Mouse (Mus musculus): ENCODE data around the gene Slc41a3. TPM values are rescaled to one million over a fixed set of nuclear protein-coding genes. Genes with fewer than 3 reads are reported as not detected.
A peak's percentile ranks its signal among the peaks of the same experiment; 100 is the strongest.

Gene Slc41a3
- polyA plus RNA-seq, 1 experiment = 7.0 TPM

DNA sequence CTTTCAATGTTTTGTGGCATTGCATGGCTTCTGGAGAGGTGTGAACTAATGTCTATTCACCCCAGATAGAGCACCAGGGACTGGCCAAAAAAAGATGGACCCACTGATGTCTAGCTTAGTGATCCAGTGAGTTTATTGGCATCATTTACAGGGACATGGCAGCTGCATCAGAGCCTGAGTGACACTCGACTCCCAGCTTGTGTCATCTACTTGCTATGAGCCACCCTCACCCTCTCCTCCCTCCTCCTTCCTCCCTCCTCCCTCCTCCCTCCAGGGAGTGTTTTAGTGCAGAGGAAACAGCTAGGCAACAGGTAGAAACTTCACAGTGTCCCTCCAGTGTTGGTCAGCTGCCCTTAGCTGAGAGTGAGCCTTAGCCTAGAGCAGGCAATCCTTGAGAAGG lies 9.6 kb upstream of the Slc41a3 start:
- Histone ChIP-seq H3K27ac (ENCODE audit: insufficient read depth, low read length) (no peak overlapping the region), H3K4me1 (ENCODE audit: control insufficient read depth, insufficient read depth, low read length) (no peaks in the 10 kb centered on the region), H3K4me3 (ENCODE audit: insufficient read depth, low read length) (no peak overlapping the region)
- TF ChIP-seq POLR2A (IDR thresholded peaks at IDR 0.05; ENCODE audit: low read depth, low read length) = no peak
- TF ChIP-seq CTCF (IDR thresholded peaks at IDR 0.05; ENCODE audit: borderline replicate concordance, insufficient read depth, low read length) = no peak

DNA sequence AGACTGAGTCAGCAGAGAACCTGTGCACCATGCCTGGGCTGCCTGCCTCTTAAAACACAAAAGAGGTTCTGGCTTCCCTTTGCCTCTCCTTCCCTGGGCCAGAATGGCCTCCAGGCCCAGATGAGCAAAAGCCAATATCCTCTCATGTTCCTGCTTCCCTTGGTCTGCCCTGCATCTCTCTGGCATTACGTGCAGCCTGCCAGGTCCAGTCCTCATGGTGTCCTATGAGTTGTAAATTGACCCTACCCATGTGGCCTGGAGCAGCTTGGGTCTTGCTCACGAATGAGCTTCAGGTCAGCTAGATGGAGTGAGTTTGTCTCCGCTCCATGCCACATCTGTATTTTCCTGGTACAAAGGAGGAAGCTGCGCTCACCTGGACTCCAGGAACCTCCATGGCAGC lies 7.5 kb upstream of the Slc41a3 start:
- no peak overlapping the region for H3K27ac ChIP-seq (ENCODE audit: insufficient read depth, low read length)
- no peak overlapping the region for H3K4me3 ChIP-seq (ENCODE audit: insufficient read depth, low read length)
- TF ChIP-seq POLR2A (IDR thresholded peaks at IDR 0.05; ENCODE audit: low read depth, low read length) = no peak
- TF ChIP-seq CTCF (IDR thresholded peaks at IDR 0.05; ENCODE audit: borderline replicate concordance, insufficient read depth, low read length) = no peak
- H3K4me1 ChIP-seq (ENCODE audit: control insufficient read depth, insufficient read depth, low read length) = no peaks in the 10 kb centered on the region

DNA sequence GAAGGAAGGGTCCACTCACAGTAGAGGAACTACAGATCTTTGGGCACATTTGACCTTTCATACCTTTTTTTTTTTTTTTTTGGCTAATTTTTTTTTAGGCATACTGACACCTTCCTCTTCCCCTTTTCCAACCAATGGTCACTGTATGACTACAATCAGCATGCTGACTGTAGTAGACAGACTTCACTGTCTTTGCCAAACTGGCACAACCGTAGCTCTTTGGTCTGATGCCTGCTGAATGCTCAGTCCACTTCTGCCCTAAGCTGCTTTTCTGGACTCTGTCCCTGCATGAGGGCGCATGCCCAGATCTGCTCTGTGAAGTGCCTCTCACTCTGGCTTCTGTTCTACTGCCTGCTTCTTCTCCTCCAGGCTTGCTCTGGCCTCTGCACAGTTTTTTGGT lies 6.9 kb upstream of the Slc41a3 start:
- no peaks in the 10 kb centered on the region for H3K4me1 ChIP-seq (ENCODE audit: control insufficient read depth, insufficient read depth, low read length)
- no peak overlapping the region for H3K27ac ChIP-seq (ENCODE audit: insufficient read depth, low read length)
- no peak overlapping the region for H3K4me3 ChIP-seq (ENCODE audit: insufficient read depth, low read length)
- TF ChIP-seq POLR2A (IDR thresholded peaks at IDR 0.05; ENCODE audit: low read depth, low read length) (no peak), CTCF (IDR thresholded peaks at IDR 0.05; ENCODE audit: borderline replicate concordance, insufficient read depth, low read length) (no peak)

- TF ChIP-seq POLR2A (IDR thresholded peaks at IDR 0.05; ENCODE audit: low read depth, low read length) (no peak), CTCF (IDR thresholded peaks at IDR 0.05; ENCODE audit: borderline replicate concordance, insufficient read depth, low read length) (no peak)
- Histone ChIP-seq H3K4me3 (ENCODE audit: insufficient read depth, low read length) (no peak overlapping the region), H3K27ac (ENCODE audit: insufficient read depth, low read length) (no peak overlapping the region), H3K4me1 (ENCODE audit: control insufficient read depth, insufficient read depth, low read length) (no peaks in the 10 kb centered on the region)
Measured at GRCm38 (mm10) chr6:90598197-90598596, 6.3 kb upstream of the Slc41a3 start.

DNA sequence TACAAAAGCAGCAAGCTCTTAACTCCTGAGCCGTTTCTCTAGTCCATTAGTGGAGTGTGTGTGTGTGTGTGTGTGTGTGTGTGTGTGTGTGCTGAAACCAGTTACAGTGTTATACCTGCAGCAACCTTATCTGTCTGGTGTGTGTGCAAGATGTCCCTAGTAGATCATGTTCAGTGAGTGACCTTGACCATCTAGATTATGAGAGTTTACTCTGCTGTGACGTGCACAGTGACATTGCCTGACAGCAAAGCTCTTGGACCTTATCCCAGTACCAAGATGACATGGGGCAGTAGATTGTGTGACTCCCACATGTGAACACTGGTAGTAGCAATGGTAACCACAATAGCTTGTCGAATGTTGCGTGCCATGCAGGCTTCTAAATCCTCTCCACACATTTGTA lies 4.2 kb upstream of the Slc41a3 start:
- no peak overlapping the region for H3K27ac ChIP-seq (ENCODE audit: insufficient read depth, low read length)
- H3K4me3 ChIP-seq (ENCODE audit: insufficient read depth, low read length) = no peak overlapping the region
- TF ChIP-seq CTCF (IDR thresholded peaks at IDR 0.05; ENCODE audit: borderline replicate concordance, insufficient read depth, low read length) (no peak), POLR2A (IDR thresholded peaks at IDR 0.05; ENCODE audit: low read depth, low read length) (no peak)
- no peaks in the 10 kb centered on the region for H3K4me1 ChIP-seq (ENCODE audit: control insufficient read depth, insufficient read depth, low read length)

GRCm38 (mm10) chr6:90601736-90602135 lies 2.8 kb upstream of the Slc41a3 start:
- TF ChIP-seq CTCF (IDR thresholded peaks at IDR 0.05; ENCODE audit: borderline replicate concordance, insufficient read depth, low read length) (no peak), POLR2A (IDR thresholded peaks at IDR 0.05; ENCODE audit: low read depth, low read length) (no peak)
- no peak overlapping the region for H3K27ac ChIP-seq (ENCODE audit: insufficient read depth, low read length)
- no peak overlapping the region for H3K4me3 ChIP-seq (ENCODE audit: insufficient read depth, low read length)
- no peaks in the 10 kb centered on the region for H3K4me1 ChIP-seq (ENCODE audit: control insufficient read depth, insufficient read depth, low read length)

GRCm38 (mm10) chr6:90602304-90602703 lies 2.2 kb upstream of the Slc41a3 start:
- Histone ChIP-seq H3K4me1 (ENCODE audit: control insufficient read depth, insufficient read depth, low read length) (no peaks in the 10 kb centered on the region), H3K27ac (ENCODE audit: insufficient read depth, low read length) (no peak overlapping the region), H3K4me3 (ENCODE audit: insufficient read depth, low read length) (no peak overlapping the region)
- TF ChIP-seq CTCF (IDR thresholded peaks at IDR 0.05; ENCODE audit: borderline replicate concordance, insufficient read depth, low read length) = no peak
- TF ChIP-seq POLR2A (IDR thresholded peaks at IDR 0.05; ENCODE audit: low read depth, low read length) = no peak

GRCm38 (mm10) chr6:90603126-90603525 lies 1.4 kb upstream of the Slc41a3 start:
- Histone ChIP-seq H3K27ac (ENCODE audit: insufficient read depth, low read length) (no peak overlapping the region), H3K4me1 (ENCODE audit: control insufficient read depth, insufficient read depth, low read length) (no peaks in the 10 kb centered on the region), H3K4me3 (ENCODE audit: insufficient read depth, low read length) (no peak overlapping the region)
- TF ChIP-seq POLR2A (IDR thresholded peaks at IDR 0.05; ENCODE audit: low read depth, low read length) (no peak), CTCF (IDR thresholded peaks at IDR 0.05; ENCODE audit: borderline replicate concordance, insufficient read depth, low read length) (no peak)

GRCm38 (mm10) chr6:90604130-90604529 lies 395 bp upstream of the Slc41a3 start:
- H3K27ac ChIP-seq (ENCODE audit: insufficient read depth, low read length) = no peak overlapping the region
- no peaks in the 10 kb centered on the region for H3K4me1 ChIP-seq (ENCODE audit: control insufficient read depth, insufficient read depth, low read length)
- no peak overlapping the region for H3K4me3 ChIP-seq (ENCODE audit: insufficient read depth, low read length)
- TF ChIP-seq CTCF (IDR thresholded peaks at IDR 0.05; ENCODE audit: borderline replicate concordance, insufficient read depth, low read length) (no peak), POLR2A (IDR thresholded peaks at IDR 0.05; ENCODE audit: low read depth, low read length) (no peak)

GRCm38 (mm10) chr6:90605298-90605665 lies 757 bp downstream of the Slc41a3 start:
- peak overlapping the region; percentile 56 for H3K4me3 ChIP-seq (ENCODE audit: insufficient read depth, low read length)
- no peaks in the 10 kb centered on the region for H3K4me1 ChIP-seq (ENCODE audit: control insufficient read depth, insufficient read depth, low read length)
- peak overlapping the region; percentile 32; the same call in 1 of the 2 replicates for H3K27ac ChIP-seq (ENCODE audit: insufficient read depth, low read length)
- no peak for TF ChIP-seq CTCF (IDR thresholded peaks at IDR 0.05; ENCODE audit: borderline replicate concordance, insufficient read depth, low read length)
- no peak for TF ChIP-seq POLR2A (IDR thresholded peaks at IDR 0.05; ENCODE audit: low read depth, low read length)

DNA sequence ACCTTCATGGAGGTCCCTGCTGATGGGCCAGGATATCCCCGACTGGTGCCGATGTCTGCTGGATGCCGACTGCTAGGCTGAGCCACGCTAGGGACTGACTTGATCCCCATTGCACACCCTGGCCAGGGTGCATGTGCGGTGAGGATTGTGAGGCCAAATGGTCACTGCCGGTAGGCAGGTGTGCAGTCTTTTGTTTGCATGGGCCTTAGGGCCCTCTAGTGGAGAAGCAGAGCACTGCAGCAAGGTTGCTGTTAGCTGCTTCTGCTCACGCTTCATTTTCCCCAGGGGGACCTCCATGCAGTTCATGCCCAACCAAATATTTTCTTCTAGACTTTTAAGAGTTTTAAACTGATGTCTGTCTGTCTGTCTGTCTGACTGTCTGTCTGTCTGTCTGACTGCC lies 2.0 kb downstream of the Slc41a3 start:
- H3K4me3 ChIP-seq (ENCODE audit: insufficient read depth, low read length) = no peak overlapping the region
- no peak overlapping the region for H3K27ac ChIP-seq (ENCODE audit: insufficient read depth, low read length)
- no peak for TF ChIP-seq POLR2A (IDR thresholded peaks at IDR 0.05; ENCODE audit: low read depth, low read length)
- peak; percentile 77 for TF ChIP-seq CTCF (IDR thresholded peaks at IDR 0.05; ENCODE audit: borderline replicate concordance, insufficient read depth, low read length)
- H3K4me1 ChIP-seq (ENCODE audit: control insufficient read depth, insufficient read depth, low read length) = no peaks in the 10 kb centered on the region

Measured in embryonic fibroblast, embryonic 13.5 days (primary cell).